Comparison of ENCODE assay signal across 9 mouse cellular contexts in the genomic region with DNA sequence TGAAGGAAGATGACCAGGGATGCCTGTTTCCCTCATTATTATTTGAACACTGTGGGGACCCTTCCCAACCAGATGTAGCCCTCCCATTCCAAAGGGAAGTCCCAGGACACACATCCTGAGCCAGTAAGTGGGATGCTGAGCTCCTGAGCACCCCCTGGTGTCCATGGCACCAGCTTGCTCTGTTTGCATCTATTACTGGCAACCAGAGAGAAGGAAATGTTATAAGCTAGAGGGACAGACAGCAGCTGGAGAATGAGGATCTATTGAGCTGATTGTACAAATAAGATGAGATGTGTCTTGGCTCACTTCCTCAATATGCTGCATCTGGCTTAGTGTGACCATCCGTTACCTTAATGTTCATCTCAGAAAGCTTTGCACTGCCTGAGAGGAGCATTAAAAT.
A peak's percentile ranks its signal among the peaks of the same experiment; 100 is the strongest.
DNase-seq lines count a peak whose midpoint lies in the region; ATAC-seq and TF ChIP-seq lines count a peak whose summit lies in the region.
"Had no signal": no experiment of that assay in that cellular context is flagged by ENCODE, and none has a peak within 500 bp of the region (broad histone marks: within the 10 kb centered on the region; RNA-seq: fewer than 3 reads in every experiment).

No protein-coding gene starts in this region.

- no peak for DNase-seq in cerebellum, adult 2 months
- no peak for DNase-seq in cerebellum, adult 8-10 months
- peak; percentile 21 for DNase-seq in liver
- peak; percentile 17 for DNase-seq in kidney, adult 9 months
- DNase-seq in lung, postnatal 4 days: peak; percentile 41 to 51
- no peak for DNase-seq in Muller cell, postnatal 12 days (ENCODE audit: inconsistent ontology term)

- TF ChIP-seq POLR2A in cerebellum, adult 2 months (IDR thresholded peaks at IDR 0.05; ENCODE audit: borderline replicate concordance, insufficient read depth, low read length): no peak
- no peak for TF ChIP-seq POLR2A in bone marrow, adult 2 months (IDR thresholded peaks at IDR 0.05; ENCODE audit: borderline replicate concordance, control insufficient read depth, low read depth, low read length)

- no peaks in the 10 kb centered on the region for H3K4me1 ChIP-seq in cerebellum, adult 2 months (ENCODE audit: control insufficient read depth, insufficient read depth, low read length)
- peaks cover 10% of the 10 kb centered on the region for H3K4me1 ChIP-seq in liver, embryonic 12.5 days
- peaks cover 3% of the 10 kb centered on the region; the same call in 1 of the 2 replicates for H3K4me1 ChIP-seq in bone marrow, adult 2 months (ENCODE audit: control insufficient read depth, insufficient read depth, low read length)

- no peak overlapping the region for H3K4me2 ChIP-seq in liver, embryonic 12.5 days

- no peaks in the 10 kb centered on the region for H3K27me3 ChIP-seq in cerebellum, adult 2 months (ENCODE audit: control insufficient read depth, insufficient read depth, low read length)
- H3K27me3 ChIP-seq in liver, embryonic 12.5 days (replicated peaks): no peaks in the 10 kb centered on the region

- TF ChIP-seq CTCF in cerebellum, adult 2 months (IDR thresholded peaks at IDR 0.05; ENCODE audit: borderline replicate concordance, insufficient read depth, low read depth, low read length): peak; percentile 16; the same call in 1 of the 2 replicates
- TF ChIP-seq CTCF in bone marrow, adult 2 months (IDR thresholded peaks at IDR 0.05; ENCODE audit: control insufficient read depth, insufficient read depth, low read length): peak; percentile 39; the same call in 1 of the 2 replicates

- H3K36me3 ChIP-seq in liver, embryonic 12.5 days: no peaks in the 10 kb centered on the region

- H3K9me3 ChIP-seq in liver, embryonic 12.5 days (replicated peaks): no peaks in the 10 kb centered on the region

- ATAC-seq in liver, embryonic 12.5 days: no peak

- WGBS in cerebellum, adult 2 months: 71% methylated on average over 1 of the region's 1 CpGs
- 86% methylated on average over 1 of the region's 1 CpGs for WGBS in liver, embryonic 12.5 days (ENCODE audit: insufficient replicate concordance)
- 52% methylated on average over 1 of the region's 1 CpGs for WGBS in bone marrow, adult 2 months

- H3K27ac ChIP-seq in cerebellum, adult 2 months (ENCODE audit: insufficient read depth, low read length): no peak overlapping the region
- H3K27ac ChIP-seq in liver, embryonic 12.5 days: no peak overlapping the region
- no peak overlapping the region for H3K27ac ChIP-seq in bone marrow, adult 2 months (ENCODE audit: control insufficient read depth, insufficient read depth, low read depth, low read length, poor library complexity)
- H3K27ac ChIP-seq: macrophage had no signal

- H3K9ac ChIP-seq in liver, embryonic 12.5 days: no peak overlapping the region

- H3K4me3 ChIP-seq in cerebellum, adult 2 months (replicated peaks; ENCODE audit: insufficient read depth, low read depth, low read length): no peak overlapping the region
- no peak overlapping the region for H3K4me3 ChIP-seq in liver, embryonic 12.5 days
- no peak overlapping the region for H3K4me3 ChIP-seq in bone marrow, adult 2 months (replicated peaks; ENCODE audit: control insufficient read depth, low read depth, low read length)

Comparison
In these comparisons a context has a peak if more than half of its experiments do, and no peak if none do; other contexts are left out.
1. DNase-seq: peak in liver (single experiment), kidney, adult 9 months (single experiment) and lung, postnatal 4 days (2 of 2); none in cerebellum, adult 2 months (0 of 2), cerebellum, adult 8-10 months (single experiment) and Muller cell, postnatal 12 days (single experiment).